Mouse (Mus musculus): ENCODE results near the gene Gimap4. TPM values are rescaled to one million over a fixed set of nuclear protein-coding genes. Genes with fewer than 3 reads are reported as not detected.

Gene Gimap4
- polyA plus RNA-seq, 1 experiment = 44.3 TPM

DNA sequence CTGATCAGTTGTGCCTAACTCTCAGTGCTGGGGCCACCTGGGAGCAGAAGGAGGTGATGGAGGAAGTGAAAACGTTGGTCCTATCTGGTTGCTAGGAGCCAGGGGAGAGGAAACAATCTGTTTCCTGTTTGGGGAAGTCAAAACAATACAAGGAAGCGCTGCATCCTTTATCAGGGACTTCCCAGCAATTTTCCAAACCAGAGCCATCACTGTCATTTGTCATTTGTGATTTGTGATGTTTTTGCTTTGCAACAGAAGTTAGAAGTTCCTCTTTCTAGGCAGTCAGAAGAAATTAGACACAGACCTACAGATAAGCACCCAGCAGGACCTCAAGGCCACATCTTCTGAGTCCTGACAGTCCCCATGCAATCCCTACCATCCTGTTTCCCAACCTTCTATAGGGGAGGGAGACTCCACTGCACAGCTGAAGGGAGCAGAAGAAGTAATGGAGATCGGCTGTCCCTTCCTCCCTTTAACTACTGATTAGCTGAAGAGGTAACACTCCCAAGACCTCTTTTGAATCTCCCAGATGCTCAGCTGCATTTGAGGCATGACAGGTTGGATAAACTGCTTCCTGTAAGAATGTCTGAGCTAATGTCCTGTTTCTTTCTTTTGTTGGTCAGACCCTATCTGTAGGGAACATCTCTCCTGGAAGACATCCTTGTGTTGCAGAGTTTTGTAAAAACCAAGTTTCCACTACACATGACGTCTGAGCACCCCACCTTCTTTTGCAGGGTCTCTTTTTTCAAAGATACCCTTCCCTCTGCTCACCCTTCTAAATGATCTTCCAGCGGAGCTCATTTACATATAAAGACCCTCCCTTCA lies 16.1 kb downstream of the Gimap4 start:
- WGBS = 51% methylated on average over 5 of the region's 5 CpGs
- TF ChIP-seq POLR2A (IDR thresholded peaks at IDR 0.05; ENCODE audit: low read depth, low read length) = no peak
- no peak for TF ChIP-seq CTCF (conservative IDR thresholded peaks at IDR 0.05; ENCODE audit: insufficient read depth, insufficient read length, low read depth, low read length)
- H3K27me3 ChIP-seq (replicated peaks; ENCODE audit: control insufficient read depth, insufficient read depth, low read length) = no peaks in the 10 kb centered on the region
- H3K27ac ChIP-seq (ENCODE audit: insufficient read depth, low read depth, low read length) = peak overlapping the region; percentile 99
- peaks cover 2% of the 10 kb centered on the region; the same call in 1 of the 2 replicates for H3K4me1 ChIP-seq (ENCODE audit: control insufficient read depth, insufficient read depth, low read length)
- DNase-seq = peak; percentile 85
- H3K4me3 ChIP-seq (ENCODE audit: insufficient read depth, low read depth, low read length) = peak overlapping the region; percentile 35; the same call in 1 of the 2 replicates
- peaks cover 1% of the 10 kb centered on the region; the same call in 1 of the 2 replicates for H3K36me3 ChIP-seq (ENCODE audit: control insufficient read depth, insufficient read depth, low read length)

DNA sequence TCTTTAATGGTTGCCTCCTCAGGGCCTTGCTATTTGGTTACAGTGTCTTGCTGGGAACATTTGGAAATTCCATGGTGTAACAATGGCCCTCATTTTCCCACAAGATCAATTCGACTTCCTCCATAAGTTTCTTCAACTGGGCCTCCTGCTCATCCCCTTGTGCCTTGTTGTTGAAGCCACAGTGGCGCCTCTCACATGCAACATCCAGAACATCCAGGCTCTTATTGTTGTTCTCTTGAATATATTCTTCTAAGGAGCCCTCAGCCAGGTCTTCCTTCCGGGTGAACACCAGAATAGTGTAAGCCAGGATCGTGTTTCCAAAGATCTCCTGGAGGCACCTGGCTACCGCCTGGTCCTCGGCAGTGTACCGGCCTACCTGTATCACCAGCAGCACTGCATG lies 17.8 kb downstream of the Gimap4 start:
- Histone ChIP-seq H3K4me3 (ENCODE audit: insufficient read depth, low read depth, low read length) (no peak overlapping the region), H3K27ac (ENCODE audit: insufficient read depth, low read depth, low read length) (peak overlapping the region; percentile 70), H3K36me3 (ENCODE audit: control insufficient read depth, insufficient read depth, low read length) (peaks cover 1% of the 10 kb centered on the region; the same call in 1 of the 2 replicates), H3K27me3 (replicated peaks; ENCODE audit: control insufficient read depth, insufficient read depth, low read length) (no peaks in the 10 kb centered on the region), H3K4me1 (ENCODE audit: control insufficient read depth, insufficient read depth, low read length) (peaks cover 2% of the 10 kb centered on the region; the same call in 1 of the 2 replicates)
- WGBS = 83% methylated on average over 7 of the region's 7 CpGs
- no peak for TF ChIP-seq POLR2A (IDR thresholded peaks at IDR 0.05; ENCODE audit: low read depth, low read length)
- TF ChIP-seq CTCF (conservative IDR thresholded peaks at IDR 0.05; ENCODE audit: insufficient read depth, insufficient read length, low read depth, low read length) = no peak
- DNase-seq = no peak

DNA sequence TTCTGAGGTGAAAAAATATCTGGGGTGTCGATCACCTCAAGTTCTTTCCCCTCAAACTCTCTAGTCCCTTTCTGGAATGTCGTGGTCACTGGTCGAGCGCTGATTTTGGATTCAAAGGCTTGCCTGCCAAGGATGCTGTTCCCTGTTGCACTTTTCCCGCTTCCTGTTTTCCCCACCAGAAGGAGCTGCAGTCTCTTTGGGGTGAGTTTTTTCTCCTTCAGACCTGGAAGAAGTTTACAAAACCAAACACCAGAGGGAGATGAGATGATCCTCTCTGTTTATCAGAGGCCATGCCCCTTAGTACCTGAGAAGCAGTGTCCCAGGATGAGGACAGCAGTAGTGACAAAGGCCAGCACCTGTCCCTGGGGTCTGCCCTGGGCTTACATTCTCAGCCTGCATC lies 18.3 kb downstream of the Gimap4 start:
- 62% methylated on average over 5 of the region's 5 CpGs for WGBS
- TF ChIP-seq POLR2A (IDR thresholded peaks at IDR 0.05; ENCODE audit: low read depth, low read length) (no peak), CTCF (conservative IDR thresholded peaks at IDR 0.05; ENCODE audit: insufficient read depth, insufficient read length, low read depth, low read length) (no peak; the same call in 1 of the 2 replicates)
- H3K36me3 ChIP-seq (ENCODE audit: control insufficient read depth, insufficient read depth, low read length) = peaks cover 1% of the 10 kb centered on the region; the same call in 1 of the 2 replicates
- H3K27me3 ChIP-seq (replicated peaks; ENCODE audit: control insufficient read depth, insufficient read depth, low read length) = no peaks in the 10 kb centered on the region
- H3K4me1 ChIP-seq (ENCODE audit: control insufficient read depth, insufficient read depth, low read length) = 0 out of 2 replicates have a peak, but pooled peaks cover 2% of the 10 kb centered on the region
- no peak overlapping the region for H3K4me3 ChIP-seq (ENCODE audit: insufficient read depth, low read depth, low read length)
- DNase-seq = peak; percentile 38
- peak overlapping the region; percentile 70 for H3K27ac ChIP-seq (ENCODE audit: insufficient read depth, low read depth, low read length)

DNA sequence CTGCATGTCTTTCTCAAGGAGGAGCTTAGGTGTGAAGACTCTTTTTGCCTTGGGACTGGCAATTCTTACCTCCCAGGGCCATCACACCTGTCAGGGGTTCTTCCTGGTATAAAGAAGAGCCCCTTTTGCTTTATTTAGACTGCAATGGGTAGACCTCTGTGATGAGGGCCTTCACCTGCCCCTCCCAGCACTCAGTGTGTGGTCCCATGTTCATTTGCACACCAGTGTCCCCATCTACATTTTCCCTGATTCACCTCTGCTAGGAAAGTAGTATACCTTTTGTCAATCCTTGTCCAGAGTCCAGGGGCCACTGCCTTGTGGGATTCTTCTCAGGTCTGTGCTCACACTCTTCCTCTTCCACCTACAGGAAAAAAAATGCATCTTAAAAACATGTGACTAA lies 19.8 kb downstream of the Gimap4 start:
- TF ChIP-seq CTCF (conservative IDR thresholded peaks at IDR 0.05; ENCODE audit: insufficient read depth, insufficient read length, low read depth, low read length) (no peak), POLR2A (IDR thresholded peaks at IDR 0.05; ENCODE audit: low read depth, low read length) (no peak)
- Histone ChIP-seq H3K4me3 (ENCODE audit: insufficient read depth, low read depth, low read length) (no peak overlapping the region), H3K36me3 (ENCODE audit: control insufficient read depth, insufficient read depth, low read length) (peaks cover 1% of the 10 kb centered on the region; the same call in 1 of the 2 replicates), H3K27me3 (replicated peaks; ENCODE audit: control insufficient read depth, insufficient read depth, low read length) (no peaks in the 10 kb centered on the region), H3K27ac (ENCODE audit: insufficient read depth, low read depth, low read length) (peak overlapping the region; percentile 67; the same call in 1 of the 2 replicates), H3K4me1 (ENCODE audit: control insufficient read depth, insufficient read depth, low read length) (0 out of 2 replicates have a peak, but pooled peaks cover 2% of the 10 kb centered on the region)
- no peak for DNase-seq

GRCm38 (mm10) chr6:48706130-48706529 lies 21.8 kb downstream of the Gimap4 start:
- TF ChIP-seq POLR2A (IDR thresholded peaks at IDR 0.05; ENCODE audit: low read depth, low read length) = no peak
- TF ChIP-seq CTCF (conservative IDR thresholded peaks at IDR 0.05; ENCODE audit: insufficient read depth, insufficient read length, low read depth, low read length) = no peak
- H3K36me3 ChIP-seq (ENCODE audit: control insufficient read depth, insufficient read depth, low read length) = peaks cover 1% of the 10 kb centered on the region; the same call in 1 of the 2 replicates
- H3K4me3 ChIP-seq (ENCODE audit: insufficient read depth, low read depth, low read length) = peak overlapping the region; percentile 31
- no peaks in the 10 kb centered on the region for H3K27me3 ChIP-seq (replicated peaks; ENCODE audit: control insufficient read depth, insufficient read depth, low read length)
- H3K27ac ChIP-seq (ENCODE audit: insufficient read depth, low read depth, low read length) = peak overlapping the region; percentile 67
- no peak for DNase-seq
- 54% methylated on average over 3 of the region's 3 CpGs for WGBS
- H3K4me1 ChIP-seq (ENCODE audit: control insufficient read depth, insufficient read depth, low read length) = no peaks in the 10 kb centered on the region

DNA sequence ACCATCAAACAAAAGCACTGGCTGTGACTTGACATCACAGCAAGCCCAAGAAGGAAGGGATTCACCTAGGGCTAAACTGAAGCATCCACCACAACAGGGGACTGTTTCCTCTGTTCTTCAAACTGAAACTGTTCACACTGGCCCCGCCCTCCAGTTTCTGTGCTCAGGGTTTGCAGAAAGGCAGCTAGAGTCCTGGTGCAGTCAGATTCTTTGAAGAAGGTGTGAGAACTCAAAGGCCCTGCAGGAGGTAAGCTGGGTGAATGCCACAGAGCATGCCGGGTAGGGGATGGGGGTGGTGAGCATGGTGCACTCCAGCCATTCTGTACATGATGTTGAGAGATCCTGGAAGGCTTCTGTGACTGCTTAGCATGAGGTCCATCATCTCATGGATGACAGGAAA lies 34.1 kb downstream of the Gimap4 start, which contains the start of the genes Gm28053 and Gimap7:
TSS of gene Gm28053 (plus strand) at position 153 of the 400 bp plus-strand sequence.
TSS of gene Gimap7 (plus strand) at position 167 of the 400 bp plus-strand sequence.
- H3K4me1 ChIP-seq (ENCODE audit: control insufficient read depth, insufficient read depth, low read length) = no peaks in the 10 kb centered on the region
- no peak for DNase-seq
- 70% methylated on average over 2 of the region's 2 CpGs for WGBS
- no peaks in the 10 kb centered on the region for H3K36me3 ChIP-seq (ENCODE audit: control insufficient read depth, insufficient read depth, low read length)
- H3K27me3 ChIP-seq (replicated peaks; ENCODE audit: control insufficient read depth, insufficient read depth, low read length) = no peaks in the 10 kb centered on the region
- no peak within 1 kb of the TSS for H3K4me3 ChIP-seq (ENCODE audit: insufficient read depth, low read depth, low read length)
- H3K27ac ChIP-seq (ENCODE audit: insufficient read depth, low read depth, low read length) = no peak within 1 kb of the TSS
- no peak for TF ChIP-seq CTCF (conservative IDR thresholded peaks at IDR 0.05; ENCODE audit: insufficient read depth, insufficient read length, low read depth, low read length)
- no peak for TF ChIP-seq POLR2A (IDR thresholded peaks at IDR 0.05; ENCODE audit: low read depth, low read length)

DNA sequence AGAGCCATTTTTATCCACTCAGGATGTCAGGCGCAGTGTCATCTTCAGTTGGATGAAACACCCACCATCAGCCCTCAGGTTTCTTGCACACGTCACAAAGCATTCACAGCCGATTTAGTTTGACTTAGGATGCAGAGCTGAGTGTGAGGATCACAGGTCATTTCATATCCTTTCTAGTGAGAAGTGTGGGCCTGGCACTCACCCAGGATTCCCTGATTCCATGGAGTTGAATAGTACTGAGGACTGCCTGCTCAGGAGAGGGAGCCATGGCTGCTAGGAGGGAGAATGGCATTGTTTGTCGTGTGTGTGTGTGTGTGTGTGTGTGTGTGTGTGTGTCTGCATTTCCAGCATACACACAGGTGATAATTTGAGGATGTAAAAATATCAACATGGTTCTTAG lies 36.0 kb downstream of the Gimap4 start:
- Histone ChIP-seq H3K36me3 (ENCODE audit: control insufficient read depth, insufficient read depth, low read length) (no peaks in the 10 kb centered on the region), H3K27me3 (replicated peaks; ENCODE audit: control insufficient read depth, insufficient read depth, low read length) (no peaks in the 10 kb centered on the region), H3K27ac (ENCODE audit: insufficient read depth, low read depth, low read length) (no peak overlapping the region), H3K4me1 (ENCODE audit: control insufficient read depth, insufficient read depth, low read length) (no peaks in the 10 kb centered on the region), H3K4me3 (ENCODE audit: insufficient read depth, low read depth, low read length) (no peak overlapping the region)
- WGBS = 73% methylated on average over 4 of the region's 4 CpGs
- no peak for TF ChIP-seq CTCF (conservative IDR thresholded peaks at IDR 0.05; ENCODE audit: insufficient read depth, insufficient read length, low read depth, low read length)
- no peak for TF ChIP-seq POLR2A (IDR thresholded peaks at IDR 0.05; ENCODE audit: low read depth, low read length)
- no peak for DNase-seq

All from kidney, adult 2 months (tissue).